Mouse (Mus musculus) MEL (cell line): ENCODE measurements at regions not wholly inside any gene's neighbourhood (a gene's known extent, or its start where the extent isn't known, plus 50 kb on each side); places are given as distances from the start of the nearest gene placed in this dataset.

Source experiments
- DNase-seq: peaks from one replicate; pipeline ENCODE4 v3.0.0; 2011; ENCODE audit warnings: low read depth, low spot score
- H3K27ac ChIP-seq: 2 replicates; pipeline ENCODE4 v1.5.1; 2012; ENCODE audit warnings: low read depth, mild to moderate bottlenecking, control low read depth, low read length, moderate library complexity; ENCODE audit not compliant: control insufficient read depth
- H3K27me3 ChIP-seq, 2 experiments: fragments of 150-350 bp in 1 of 2; sonication (generic) in 1 of 2; 2 replicates each; pipeline ENCODE4 v1.6.1; 2012; ENCODE audit warnings: low read length in 2 of 2, mild to moderate bottlenecking in 2 of 2, improper control_type of control experiment in 1 of 2, moderate library complexity in 1 of 2; ENCODE audit not compliant: insufficient read depth in 2 of 2, control insufficient read depth in 1 of 2
- H3K36me3 ChIP-seq, 2 experiments: 2 replicates each; pipeline ENCODE4 v1.6.1; 2012 to 2014; ENCODE audit warnings: low read length in 2 of 2, improper control_type of control experiment in 1 of 2, inconsistent platforms in 1 of 2, mild to moderate bottlenecking in 1 of 2; ENCODE audit not compliant: insufficient read depth in 2 of 2, control insufficient read depth in 1 of 2
- H3K4me1 ChIP-seq, 2 experiments: fragments of 150-350 bp in 1 of 2; sonication (generic) in 1 of 2; 2 replicates each; pipeline ENCODE4 v1.6.1; 2012; ENCODE audit warnings: low read length in 2 of 2, improper control_type of control experiment in 1 of 2, mild to moderate bottlenecking in 1 of 2; ENCODE audit not compliant: insufficient read depth in 2 of 2, control insufficient read depth in 1 of 2
- H3K4me3 ChIP-seq, 2 experiments: fragments of 150-350 bp in 1 of 2; sonication (generic) in 1 of 2; 2 replicates each; pipeline ENCODE4 v1.5.1; 2012; ENCODE audit warnings: low read depth in 2 of 2, low read length in 2 of 2, mild to moderate bottlenecking in 2 of 2, moderate library complexity in 2 of 2, control low read depth in 1 of 2, improper control_type of control experiment in 1 of 2; ENCODE audit not compliant: control insufficient read depth in 1 of 2, insufficient read depth in 1 of 2
- H3K79me2 ChIP-seq: 2 replicates; pipeline ENCODE4 v1.6.1; 2012; ENCODE audit warnings: mild to moderate bottlenecking, low read length, moderate library complexity; ENCODE audit not compliant: control insufficient read depth, poor library complexity, insufficient read depth
- H3K9ac ChIP-seq: 2 replicates; pipeline ENCODE4 v1.6.1; 2012; ENCODE audit warnings: low read depth, mild to moderate bottlenecking, control low read depth, low read length, moderate library complexity; ENCODE audit not compliant: control insufficient read depth, poor library complexity, severe bottlenecking
- H3K9me3 ChIP-seq: fragments of 150-350 bp; sonication (generic); replicated peaks from 2 replicates; pipeline ENCODE4 v1.6.1; 2012; ENCODE audit warnings: mild to moderate bottlenecking, low read length, improper control_type of control experiment, moderate library complexity; ENCODE audit not compliant: insufficient read depth
- BHLHE40 ChIP-seq: IDR thresholded peaks from 2 replicates; pipeline ENCODE4 v1.6.1; 2012; ENCODE audit warnings: low read depth, mild to moderate bottlenecking, inconsistent platforms, low read length, improper control_type of control experiment, borderline replicate concordance
- CHD1 ChIP-seq: IDR thresholded peaks from 2 replicates; pipeline ENCODE4 v1.6.1; 2012; ENCODE audit warnings: low read depth, mild to moderate bottlenecking, inconsistent platforms, low read length, improper control_type of control experiment
- CHD2 ChIP-seq: IDR thresholded peaks from 2 replicates; pipeline ENCODE4 v1.6.1; 2011; ENCODE audit warnings: low read length, improper control_type of control experiment
- CTCF ChIP-seq, 3 experiments: IDR thresholded peaks in 2 of 3; conservative IDR thresholded peaks in 1 of 3; 2 replicates each; pipeline ENCODE4 v1.5.1; 2011 to 2012; ENCODE audit warnings: low read length in 3 of 3, low read depth in 2 of 3, mild to moderate bottlenecking in 2 of 3, improper control_type of control experiment in 1 of 3, inconsistent platforms in 1 of 3, mixed read lengths in 1 of 3, moderate library complexity in 1 of 3; ENCODE audit not compliant: control insufficient read depth in 1 of 3, insufficient read depth in 1 of 3, poor library complexity in 1 of 3, severe bottlenecking in 1 of 3
- ELF1 ChIP-seq: IDR thresholded peaks from 2 replicates; pipeline ENCODE4 v1.6.1; 2014; ENCODE audit warnings: low read depth, mild to moderate bottlenecking, inconsistent platforms, low read length, improper control_type of control experiment, moderate library complexity
- GABPA ChIP-seq: IDR thresholded peaks from 2 replicates; pipeline ENCODE4 v1.6.1; 2012; ENCODE audit warnings: low read depth, mild to moderate bottlenecking, inconsistent platforms, low read length, improper control_type of control experiment, moderate library complexity
- HCFC1 ChIP-seq: IDR thresholded peaks from 2 replicates; pipeline ENCODE4 v1.6.1; 2012; ENCODE audit warnings: low read depth, mild to moderate bottlenecking, inconsistent platforms, low read length, improper control_type of control experiment, moderate library complexity
- JUND ChIP-seq: IDR thresholded peaks from 2 replicates; pipeline ENCODE4 v1.6.1; 2011; ENCODE audit warnings: low read depth, mild to moderate bottlenecking, improper control_type of control experiment, low read length
- MAX ChIP-seq: IDR thresholded peaks from 2 replicates; pipeline ENCODE4 v1.6.1; 2011; ENCODE audit warnings: low read length, improper control_type of control experiment
- MYB ChIP-seq: IDR thresholded peaks from 2 replicates; pipeline ENCODE4 v1.6.1; 2011; ENCODE audit warnings: mild to moderate bottlenecking, low read depth, low read length, improper control_type of control experiment
- NELFE ChIP-seq: IDR thresholded peaks from 2 replicates; pipeline ENCODE4 v1.6.1; 2011; ENCODE audit warnings: low read depth, low read length, improper control_type of control experiment
- NRF1 ChIP-seq: IDR thresholded peaks from 2 replicates; pipeline ENCODE4 v1.6.1; 2014; ENCODE audit warnings: low read depth, mild to moderate bottlenecking, inconsistent platforms, low read length, improper control_type of control experiment, moderate library complexity; ENCODE audit not compliant: poor library complexity, insufficient read depth, severe bottlenecking
- POLR2A ChIP-seq, 2 experiments: IDR thresholded peaks; 2 replicates each; pipeline ENCODE4 v1.6.1; 2011 to 2012; ENCODE audit warnings: low read length in 2 of 2, mild to moderate bottlenecking in 2 of 2, control low read depth in 1 of 2, improper control_type of control experiment in 1 of 2, low read depth in 1 of 2, moderate library complexity in 1 of 2; ENCODE audit not compliant: control insufficient read depth in 1 of 2, insufficient read depth in 1 of 2, poor library complexity in 1 of 2
- POLR2AphosphoS2 ChIP-seq: IDR thresholded peaks from 2 replicates; pipeline ENCODE4 v1.6.1; 2011; ENCODE audit warnings: low read length, improper control_type of control experiment
- SMC3 ChIP-seq: IDR thresholded peaks from 2 replicates; pipeline ENCODE4 v1.6.1; 2011; ENCODE audit warnings: low read depth, low read length, improper control_type of control experiment
- TAL1 ChIP-seq: IDR thresholded peaks from 2 replicates; pipeline ENCODE4 v1.6.1; 2012; ENCODE audit warnings: mild to moderate bottlenecking, inconsistent platforms, low read length, moderate library complexity, mixed read lengths
- TBP ChIP-seq: IDR thresholded peaks from 2 replicates; pipeline ENCODE4 v1.8.0; 2011; ENCODE audit warnings: low read depth, low read length, improper control_type of control experiment
- ZC3H11A ChIP-seq: IDR thresholded peaks from 2 replicates; pipeline ENCODE4 v1.6.1; 2012; ENCODE audit warnings: low read depth, mild to moderate bottlenecking, inconsistent platforms, low read length, improper control_type of control experiment
- ZMIZ1 ChIP-seq: IDR thresholded peaks from 2 replicates; pipeline ENCODE4 v1.6.1; 2012; ENCODE audit warnings: low read depth, mild to moderate bottlenecking, inconsistent platforms, low read length, improper control_type of control experiment, moderate library complexity
- ZNF384 ChIP-seq: IDR thresholded peaks from 2 replicates; pipeline ENCODE4 v1.6.1; 2012; ENCODE audit warnings: low read depth, mild to moderate bottlenecking, inconsistent platforms, low read length, improper control_type of control experiment

GRCm38 (mm10) chr8:30444274-30444673, 2984.2 kb upstream of the 5930422O12Rik start:
- Histone ChIP-seq H3K27me3 (no peaks in the 10 kb centered on the region), H3K9ac (no peak overlapping the region), H3K4me3 (no peak overlapping the region), H3K79me2 (no peaks in the 10 kb centered on the region), H3K4me1 (no peaks in the 10 kb centered on the region), H3K27ac (no peak overlapping the region), H3K9me3 (no peaks in the 10 kb centered on the region), H3K36me3 (no peaks in the 10 kb centered on the region)
- TF ChIP-seq SMC3 (no peak), NELFE (no peak), GABPA (no peak), NRF1 (no peak), MYB (no peak), MAX (no peak), ZC3H11A (no peak), CTCF (IDR thresholded peaks at IDR 0.05 in 2 of 3, conservative IDR thresholded peaks at IDR 0.05 in 1 of 3; ENCODE audit: control insufficient read depth in 1 of 3, insufficient read depth in 1 of 3, low read depth in 2 of 3, low read length in 3 of 3, poor library complexity in 1 of 3, severe bottlenecking in 1 of 3) (no peak), ZMIZ1 (no peak), CHD2 (no peak), POLR2AphosphoS2 (no peak), ZNF384 (no peak), CHD1 (no peak), POLR2A (IDR thresholded peaks at IDR 0.05; ENCODE audit: control insufficient read depth in 1 of 2, insufficient read depth in 1 of 2, low read depth in 1 of 2, low read length in 2 of 2, poor library complexity in 1 of 2) (no peak), TBP (no peak), BHLHE40 (no peak), ELF1 (no peak), JUND (no peak)
- no peak for DNase-seq

DNA sequence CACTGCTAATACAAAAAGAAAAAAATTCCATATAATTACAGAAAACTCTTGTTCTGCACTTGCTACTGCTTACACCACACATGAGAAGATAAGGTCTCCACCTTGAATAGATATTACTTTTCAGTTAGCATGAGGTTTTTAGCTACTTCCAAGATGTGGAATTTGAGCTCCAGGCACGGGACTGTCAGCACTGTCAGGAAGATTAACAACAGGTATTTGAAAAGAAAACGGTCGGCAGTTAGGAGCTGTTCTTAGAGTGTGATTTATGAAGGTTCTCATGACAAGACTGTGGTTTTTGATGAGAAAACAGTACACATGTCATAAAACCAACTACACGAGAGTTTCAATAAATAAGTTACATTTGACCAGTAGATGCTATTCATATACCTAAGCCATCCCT, 2970.4 kb upstream of the 5930422O12Rik start:
- H3K27ac ChIP-seq, result no peak overlapping the region
- H3K36me3 ChIP-seq, result no peaks in the 10 kb centered on the region
- TF ChIP-seq TAL1 (no peak), HCFC1 (no peak)
- no peaks in the 10 kb centered on the region for H3K27me3 ChIP-seq
- no peak overlapping the region for H3K9ac ChIP-seq
- no peaks in the 10 kb centered on the region for H3K9me3 ChIP-seq
- no peak for DNase-seq
- no peaks in the 10 kb centered on the region for H3K79me2 ChIP-seq
- no peaks in the 10 kb centered on the region for H3K4me1 ChIP-seq
- no peak overlapping the region for H3K4me3 ChIP-seq
